Mouse (Mus musculus) cortical plate, adult 2 months (tissue): ENCODE results near the gene Ezh1. TPM values are rescaled to one million over a fixed set of nuclear protein-coding genes. Genes with fewer than 3 reads are reported as not detected.
A peak's percentile ranks its signal among the peaks of the same experiment; 100 is the strongest.

Experiments used
- H3K27ac ChIP-seq: fragments of 200-500 bp; 2 replicates; pipeline ENCODE4 v1.5.1; 2012; ENCODE audit warnings: low read length, control low read depth, inconsistent platforms; ENCODE audit not compliant: insufficient read depth
- H3K4me1 ChIP-seq: fragments of 200-500 bp; 2 replicates; pipeline ENCODE4 v1.6.1; 2011; ENCODE audit warnings: low read length; ENCODE audit not compliant: control insufficient read depth, insufficient read depth
- H3K4me3 ChIP-seq: fragments of 200-500 bp; 2 replicates; pipeline ENCODE4 v1.5.1; 2011; ENCODE audit warnings: mild to moderate bottlenecking, low read length, control low read depth; ENCODE audit not compliant: insufficient read depth
- CTCF ChIP-seq: fragments of 200-500 bp; IDR thresholded peaks from 2 replicates; pipeline ENCODE4 v1.5.1; 2011; ENCODE audit warnings: mild to moderate bottlenecking, control low read depth, low read length; ENCODE audit not compliant: insufficient read depth; ENCODE audit errors: extremely low read depth
- POLR2A ChIP-seq: fragments of 200-500 bp; IDR thresholded peaks from 2 replicates; pipeline ENCODE4 v1.6.1; 2011; ENCODE audit warnings: mild to moderate bottlenecking, low read length, control low read depth; ENCODE audit not compliant: insufficient read depth; ENCODE audit errors: extremely low read depth
- polyA plus RNA-seq: library from polyadenylated mRNA; depleted of rRNA; stranded (reverse); fragments of >200 nt; gene quantifications from 2 replicates; pipeline ENCODE4 v1.2.3, GENCODE M21; 2012

Ezh1 gene
- polyA plus RNA-seq, 1 experiment, result 51.9 TPM

GRCm38 (mm10) chr11:101247521-101248030 lies 21.3 kb upstream of the Ezh1 start:
- Histone ChIP-seq H3K4me3 (peak overlapping the region; percentile 61), H3K27ac (peak overlapping the region; percentile 79), H3K4me1 (no peaks in the 10 kb centered on the region; the same call in 1 of the 2 replicates)
- TF ChIP-seq CTCF, result no peak
- TF ChIP-seq POLR2A, result no peak

- Histone ChIP-seq H3K4me3 (peak overlapping the region; percentile 61), H3K27ac (peak overlapping the region; percentile 89; the same call in 1 of the 2 replicates), H3K4me1 (no peaks in the 10 kb centered on the region; the same call in 1 of the 2 replicates)
- TF ChIP-seq POLR2A (no peak), CTCF (no peak)
Observed at GRCm38 (mm10) chr11:101246702-101247012, 20.4 kb upstream of the Ezh1 start.

GRCm38 (mm10) chr11:101245855-101246701 lies 19.8 kb upstream of the Ezh1 start, which contains the start of gene Ramp2:
TSS of gene Ramp2 (plus strand) at chr11:101246028.
- H3K4me1 ChIP-seq, result no peaks in the 10 kb centered on the region; the same call in 1 of the 2 replicates
- H3K27ac ChIP-seq, result peak within 1 kb of the TSS; percentile 89
- TF ChIP-seq CTCF (no peak), POLR2A (no peak)
- H3K4me3 ChIP-seq, result peak within 1 kb of the TSS; percentile 61

GRCm38 (mm10) chr11:101245071-101245470 lies 18.8 kb upstream of the Ezh1 start:
- Histone ChIP-seq H3K4me1 (no peaks in the 10 kb centered on the region; the same call in 1 of the 2 replicates), H3K27ac (no peak overlapping the region), H3K4me3 (no peak overlapping the region)
- TF ChIP-seq CTCF, result no peak
- TF ChIP-seq POLR2A, result no peak

- TF ChIP-seq CTCF, result no peak
- no peak for TF ChIP-seq POLR2A
- no peak overlapping the region for H3K4me3 ChIP-seq
- H3K4me1 ChIP-seq, result no peaks in the 10 kb centered on the region
- no peak overlapping the region for H3K27ac ChIP-seq
Observed at GRCm38 (mm10) chr11:101238071-101238647, 11.9 kb upstream of the Ezh1 start.

GRCm38 (mm10) chr11:101236782-101237181 lies 10.5 kb upstream of the Ezh1 start:
- no peak for TF ChIP-seq CTCF
- no peak for TF ChIP-seq POLR2A
- no peaks in the 10 kb centered on the region for H3K4me1 ChIP-seq
- no peak overlapping the region for H3K27ac ChIP-seq
- no peak overlapping the region for H3K4me3 ChIP-seq

GRCm38 (mm10) chr11:101235429-101235828 lies 9.2 kb upstream of the Ezh1 start:
- H3K4me1 ChIP-seq, result no peaks in the 10 kb centered on the region
- no peak overlapping the region for H3K4me3 ChIP-seq
- TF ChIP-seq POLR2A, result no peak
- TF ChIP-seq CTCF, result no peak
- no peak overlapping the region for H3K27ac ChIP-seq

GRCm38 (mm10) chr11:101234124-101234523 lies 7.9 kb upstream of the Ezh1 start:
- Histone ChIP-seq H3K4me1 (no peaks in the 10 kb centered on the region), H3K27ac (no peak overlapping the region), H3K4me3 (no peak overlapping the region)
- TF ChIP-seq CTCF, result no peak
- TF ChIP-seq POLR2A, result no peak

GRCm38 (mm10) chr11:101233240-101233639 lies 7.0 kb upstream of the Ezh1 start:
- H3K27ac ChIP-seq, result no peak overlapping the region
- TF ChIP-seq CTCF (no peak), POLR2A (no peak)
- H3K4me3 ChIP-seq, result no peak overlapping the region
- H3K4me1 ChIP-seq, result no peaks in the 10 kb centered on the region

- Histone ChIP-seq H3K4me1 (no peaks in the 10 kb centered on the region), H3K4me3 (no peak overlapping the region), H3K27ac (peak overlapping the region; percentile 66)
- TF ChIP-seq CTCF, result no peak
- no peak for TF ChIP-seq POLR2A
Observed at GRCm38 (mm10) chr11:101232010-101232839, 6.0 kb upstream of the Ezh1 start.
